Mouse (Mus musculus) E14TG2a.4 (cell line): ENCODE data around the gene Zgpat.

Experiments used
- H3K27me3 ChIP-seq: 2 replicates; pipeline ENCODE4 v1.6.1; 2014; ENCODE audit warnings: low read length, control low read depth; ENCODE audit not compliant: insufficient read depth
- H3K36me3 ChIP-seq: 2 replicates; pipeline ENCODE4 v1.6.1; 2014; ENCODE audit warnings: low read length, control low read depth; ENCODE audit not compliant: insufficient read depth
- H3K4me1 ChIP-seq: replicated peaks from 2 replicates; pipeline ENCODE4 v1.6.1; 2014; ENCODE audit warnings: low read depth, low read length, control low read depth
- H3K4me3 ChIP-seq: replicated peaks from 2 replicates; pipeline ENCODE4 v1.5.1; 2014; ENCODE audit warnings: mild to moderate bottlenecking, low read length
- H3K9me3 ChIP-seq: 2 replicates; pipeline ENCODE4 v1.6.1; 2014; ENCODE audit warnings: low read length, control low read depth
- CTCF ChIP-seq: conservative IDR thresholded peaks from 2 replicates; pipeline ENCODE4 v1.5.1; 2014; ENCODE audit warnings: low read length
- NANOG ChIP-seq: IDR thresholded peaks from 2 replicates; pipeline ENCODE4 v1.6.1; 2014; ENCODE audit warnings: borderline replicate concordance, low read length, mixed read lengths
- POU5F1 ChIP-seq: IDR thresholded peaks from 2 replicates; pipeline ENCODE4 v1.6.1; 2014; ENCODE audit warnings: low read length, borderline replicate concordance

Gene Zgpat

DNA sequence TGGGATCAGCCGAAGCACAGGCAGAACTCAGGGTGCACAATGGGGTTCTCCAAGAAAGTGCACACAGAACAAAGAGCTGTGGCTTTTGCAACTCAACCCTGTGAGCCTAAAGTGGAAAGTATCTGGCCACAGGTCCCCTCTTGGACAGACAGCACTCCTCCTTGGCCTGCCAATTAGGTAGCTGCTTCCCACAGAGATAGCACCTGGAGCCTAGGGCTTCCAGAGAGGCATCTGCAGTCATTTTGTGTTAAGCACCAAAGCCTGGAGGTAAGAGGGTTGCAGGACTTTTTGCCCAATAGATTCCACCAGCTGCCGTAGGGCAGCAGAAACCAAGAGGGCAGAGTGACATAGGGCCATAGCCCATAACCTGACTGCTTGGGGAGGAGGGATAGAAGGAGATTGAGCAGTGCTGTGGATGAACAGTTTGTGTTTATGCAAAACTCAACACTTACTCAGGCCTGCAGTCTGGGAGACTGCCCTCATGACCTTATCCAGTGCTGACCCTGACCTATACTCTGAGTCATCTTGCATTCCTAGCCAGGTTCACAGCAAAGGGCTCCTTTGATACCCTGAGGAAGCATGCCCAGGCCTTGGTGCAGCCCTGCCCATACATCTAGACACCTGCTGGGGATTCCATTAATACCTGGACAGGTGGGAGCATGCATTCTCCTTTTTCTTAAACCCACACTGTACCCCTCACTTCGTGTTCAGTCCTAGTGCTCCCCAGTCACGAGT lies 25.6 kb downstream of the Zgpat start:
- Histone ChIP-seq H3K36me3 (peaks cover 23% of the 10 kb centered on the region), H3K4me3 (no peak overlapping the region), H3K4me1 (peaks cover under 1% of the 10 kb centered on the region; the same call in 1 of the 2 replicates), H3K9me3 (no peaks in the 10 kb centered on the region), H3K27me3 (no peaks in the 10 kb centered on the region)
- TF ChIP-seq NANOG (no peak), CTCF (no peak), POU5F1 (no peak)

DNA sequence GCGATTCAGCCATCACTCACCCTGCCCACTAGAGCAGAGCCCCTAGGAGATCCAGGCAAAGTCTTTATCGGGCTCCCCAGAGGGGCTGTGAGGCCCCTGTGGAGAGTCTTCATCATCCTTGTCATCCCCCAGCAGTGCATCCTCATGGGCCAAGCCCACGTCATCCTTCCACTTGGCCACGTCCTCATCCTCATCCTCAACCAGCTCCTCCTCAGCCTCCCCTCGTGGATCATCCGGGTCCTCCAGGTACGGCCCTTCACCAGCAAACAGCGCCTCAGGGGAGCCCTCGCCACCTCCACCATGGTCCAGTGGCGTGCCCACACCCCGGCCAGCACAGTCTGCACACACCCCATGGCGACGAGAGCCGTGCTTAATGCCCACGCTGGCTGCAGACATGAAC lies 26.3 kb downstream of the Zgpat start:
- H3K27me3 ChIP-seq: no peaks in the 10 kb centered on the region
- H3K9me3 ChIP-seq: no peaks in the 10 kb centered on the region
- H3K36me3 ChIP-seq: peaks cover 17% of the 10 kb centered on the region
- H3K4me1 ChIP-seq: no peaks in the 10 kb centered on the region; the same call in 1 of the 2 replicates
- H3K4me3 ChIP-seq: no peak overlapping the region
- TF ChIP-seq POU5F1: no peak
- no peak for TF ChIP-seq NANOG
- TF ChIP-seq CTCF: no peak

DNA sequence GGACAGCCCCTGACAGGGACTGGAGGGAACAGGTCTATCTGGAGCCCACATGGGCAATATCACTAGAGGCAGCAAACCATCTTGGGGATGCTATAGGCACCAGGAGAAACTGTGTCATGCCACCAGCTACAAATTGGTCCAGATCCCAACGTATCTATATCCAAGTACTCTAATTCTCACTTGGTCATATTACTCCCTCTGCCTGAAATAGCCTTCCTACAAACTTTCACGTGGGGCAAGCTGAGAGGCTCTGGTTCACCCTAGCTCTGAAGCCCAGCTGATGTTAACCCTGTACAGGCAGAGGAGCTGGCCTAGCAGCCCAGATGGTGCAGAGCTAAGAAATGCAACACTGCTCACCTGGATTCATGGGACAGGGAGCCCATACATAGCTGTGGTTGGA lies 26.8 kb downstream of the Zgpat start:
- Histone ChIP-seq H3K9me3 (no peaks in the 10 kb centered on the region), H3K4me3 (no peak overlapping the region), H3K27me3 (no peaks in the 10 kb centered on the region), H3K4me1 (no peaks in the 10 kb centered on the region; the same call in 1 of the 2 replicates), H3K36me3 (peaks cover 12% of the 10 kb centered on the region)
- TF ChIP-seq POU5F1 (no peak), NANOG (no peak)

DNA sequence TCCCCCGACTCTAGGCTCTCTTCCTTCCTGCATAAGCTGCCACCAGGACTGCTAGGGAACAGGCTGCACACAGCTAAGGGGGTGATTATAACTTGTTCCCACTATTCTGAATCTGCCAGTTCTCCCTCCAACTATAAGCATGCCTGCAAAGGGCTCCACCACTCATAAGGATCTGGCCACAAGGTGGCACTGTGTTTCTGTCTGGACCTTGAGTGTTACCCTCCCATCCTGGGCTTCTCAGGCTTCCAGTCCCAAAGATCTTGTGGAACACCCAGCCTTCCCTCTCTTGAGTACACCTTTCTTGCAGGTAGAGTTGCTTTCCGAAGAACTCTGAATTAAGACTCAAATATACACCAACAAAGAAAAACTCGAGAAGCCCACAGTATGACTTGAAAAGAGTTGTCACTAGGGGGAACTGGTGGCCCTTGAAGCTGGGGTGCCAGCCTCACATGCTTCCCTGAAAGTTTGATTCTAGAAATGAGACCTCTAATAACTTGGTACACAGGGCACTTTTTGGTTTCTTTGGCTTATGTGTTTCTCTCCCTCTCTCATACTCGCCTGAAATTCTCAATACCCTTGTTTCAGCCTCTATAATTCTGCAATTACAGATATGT lies 28.0 kb downstream of the Zgpat start:
- no peaks in the 10 kb centered on the region for H3K9me3 ChIP-seq
- H3K4me3 ChIP-seq: no peak overlapping the region
- H3K4me1 ChIP-seq: no peaks in the 10 kb centered on the region; the same call in 1 of the 2 replicates
- no peaks in the 10 kb centered on the region for H3K27me3 ChIP-seq
- TF ChIP-seq NANOG (no peak), CTCF (peak; percentile 69)
- H3K36me3 ChIP-seq: peaks cover 3% of the 10 kb centered on the region; the same call in 1 of the 2 replicates

DNA sequence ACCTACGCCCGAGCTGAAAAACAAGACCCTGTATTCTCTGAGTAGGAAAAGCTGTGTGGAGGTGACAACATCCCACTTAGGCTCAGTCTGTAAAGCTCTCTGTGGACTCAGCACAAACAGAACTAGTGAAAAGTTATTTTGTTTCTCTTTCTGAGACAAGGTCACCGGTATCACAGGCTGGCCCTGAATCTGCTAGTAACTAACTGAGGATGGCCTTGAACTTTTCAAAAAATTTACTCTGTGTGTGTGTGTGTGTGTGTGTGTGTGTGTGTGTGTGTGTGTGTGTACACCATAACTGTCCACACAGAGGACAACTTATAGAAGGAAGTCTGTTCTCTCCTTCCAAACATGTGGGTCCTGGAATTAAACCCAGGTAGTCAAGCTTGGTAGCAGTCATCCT lies 29.4 kb downstream of the Zgpat start:
- Histone ChIP-seq H3K9me3 (no peaks in the 10 kb centered on the region), H3K36me3 (no peaks in the 10 kb centered on the region), H3K27me3 (no peaks in the 10 kb centered on the region), H3K4me3 (no peak overlapping the region), H3K4me1 (no peaks in the 10 kb centered on the region; the same call in 1 of the 2 replicates)
- TF ChIP-seq CTCF (no peak), NANOG (no peak), POU5F1 (no peak)

DNA sequence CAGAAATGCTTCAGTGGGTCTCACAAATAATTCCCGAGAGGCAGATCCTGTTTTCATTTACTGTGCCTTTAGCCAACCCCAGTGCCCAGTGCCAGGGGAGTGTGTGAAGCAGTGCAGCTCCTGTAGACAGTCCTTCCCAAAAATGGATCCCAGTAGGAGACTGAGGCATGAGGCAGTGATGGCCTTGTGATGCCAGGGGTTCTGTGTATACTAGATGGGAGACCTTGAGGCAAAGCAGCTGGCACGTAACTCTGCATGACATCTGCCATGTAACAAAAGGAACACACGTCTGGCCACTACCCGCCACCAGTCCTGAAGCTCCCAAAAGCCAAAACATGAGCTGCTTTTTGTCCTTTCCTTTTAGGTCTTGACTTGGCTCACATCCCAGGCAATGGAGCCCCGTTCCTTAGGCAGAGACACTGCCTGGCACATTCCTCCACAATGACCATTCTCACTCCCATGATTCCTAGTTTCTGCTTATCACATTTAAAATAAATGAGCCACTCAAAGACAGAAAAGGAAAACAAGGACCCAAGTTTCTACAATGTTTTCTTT lies 32.6 kb downstream of the Zgpat start:
- no peaks in the 10 kb centered on the region for H3K36me3 ChIP-seq
- H3K27me3 ChIP-seq: no peaks in the 10 kb centered on the region
- TF ChIP-seq CTCF: no peak
- TF ChIP-seq NANOG: no peak
- no peak for TF ChIP-seq POU5F1
- H3K9me3 ChIP-seq: no peaks in the 10 kb centered on the region
- H3K4me3 ChIP-seq: no peak overlapping the region
- peaks cover 7% of the 10 kb centered on the region; the same call in 1 of the 2 replicates for H3K4me1 ChIP-seq

DNA sequence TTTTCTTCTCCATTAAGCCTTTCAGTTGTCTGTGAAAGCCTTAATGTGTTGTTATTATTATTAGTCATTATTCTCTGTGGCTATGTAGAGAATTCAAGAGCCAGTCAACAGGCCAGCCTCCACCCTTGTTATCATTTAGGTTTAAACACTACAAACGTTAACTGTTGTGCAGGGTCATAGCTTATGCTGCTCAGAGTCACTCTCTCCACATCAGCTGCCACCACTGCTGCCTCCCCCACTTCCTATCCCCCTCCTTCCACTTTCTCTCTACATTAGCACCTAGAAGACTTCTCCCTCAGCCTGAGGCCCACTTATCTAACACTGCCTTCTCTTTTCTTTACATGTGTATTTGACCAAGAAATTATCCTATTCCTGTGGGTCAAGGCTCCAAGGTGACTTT lies 36.8 kb downstream of the Zgpat start:
- H3K4me3 ChIP-seq: no peak overlapping the region
- H3K36me3 ChIP-seq: no peaks in the 10 kb centered on the region
- TF ChIP-seq NANOG (no peak), POU5F1 (no peak), CTCF (no peak)
- H3K27me3 ChIP-seq: no peaks in the 10 kb centered on the region
- H3K4me1 ChIP-seq: peaks cover 7% of the 10 kb centered on the region; the same call in 1 of the 2 replicates
- no peaks in the 10 kb centered on the region for H3K9me3 ChIP-seq

DNA sequence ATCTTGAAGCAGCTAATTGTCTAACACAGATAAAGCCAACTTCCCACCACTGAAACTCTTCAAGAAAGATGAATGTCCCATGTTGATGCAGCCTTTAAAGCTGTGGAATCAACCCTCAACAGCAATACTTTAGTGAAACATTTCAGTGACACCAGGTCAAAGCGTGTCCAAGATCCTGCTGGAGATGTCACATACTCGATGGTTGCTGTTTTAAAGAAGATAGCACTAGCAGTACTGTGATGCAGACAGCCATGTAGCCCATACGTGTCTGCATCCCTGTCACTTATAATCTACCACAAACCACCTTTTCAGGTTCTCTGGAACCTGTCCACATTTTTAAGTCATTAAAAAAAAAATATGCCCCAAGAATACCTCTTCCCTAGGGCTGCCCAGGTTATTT lies 39.0 kb downstream of the Zgpat start:
- no peaks in the 10 kb centered on the region for H3K9me3 ChIP-seq
- H3K4me3 ChIP-seq: no peak overlapping the region
- H3K36me3 ChIP-seq: no peaks in the 10 kb centered on the region
- TF ChIP-seq CTCF (no peak), POU5F1 (no peak), NANOG (no peak)
- H3K4me1 ChIP-seq: peaks cover 11% of the 10 kb centered on the region; the same call in 1 of the 2 replicates
- H3K27me3 ChIP-seq: no peaks in the 10 kb centered on the region

DNA sequence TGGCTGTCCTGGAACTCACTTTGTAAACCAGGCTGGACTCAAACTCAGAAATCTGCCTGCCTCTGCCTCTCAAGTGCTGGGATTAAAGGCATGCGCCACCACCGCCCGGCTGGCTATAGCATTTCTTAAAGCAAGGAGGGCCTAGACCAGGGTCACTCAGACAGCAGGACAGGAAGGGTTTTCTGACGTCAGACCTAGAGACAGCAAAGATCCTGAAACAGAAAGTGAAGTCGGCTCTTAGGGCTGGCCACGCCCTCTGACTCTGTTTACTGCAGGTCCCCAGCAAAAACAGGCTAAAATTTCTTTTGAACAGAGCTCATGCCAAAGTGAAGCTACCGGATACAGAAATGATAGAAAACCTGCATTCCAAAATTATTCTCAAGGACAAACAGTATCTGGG lies 44.9 kb downstream of the Zgpat start:
- Histone ChIP-seq H3K36me3 (peaks cover 6% of the 10 kb centered on the region; the same call in 1 of the 2 replicates), H3K4me3 (no peak overlapping the region), H3K27me3 (no peaks in the 10 kb centered on the region), H3K4me1 (peaks cover 28% of the 10 kb centered on the region), H3K9me3 (no peaks in the 10 kb centered on the region)
- TF ChIP-seq NANOG (no peak), POU5F1 (no peak)
